Mouse (Mus musculus) heart, adult 2 months (tissue): ENCODE measurements around the gene D2hgdh. TPM values are rescaled to one million over a fixed set of nuclear protein-coding genes. Genes with fewer than 3 reads are reported as not detected.
"Not testable (repeated sequence)": the region's sequence is repeated elsewhere in the genome, so short reads cannot be mapped to it uniquely, and the experiment has no call there.

ENCODE experiments used
- DNase-seq, 2 experiments: peaks; one replicate each; pipeline ENCODE4 v3.0.0; 2021
- H3K27ac ChIP-seq: fragments of 200-600 bp; 2 replicates; pipeline ENCODE4 v1.8.1; 2022
- H3K27me3 ChIP-seq: fragments of 200-500 bp; 2 replicates; pipeline ENCODE4 v1.6.1; 2012; ENCODE audit warnings: mild to moderate bottlenecking, low read length, inconsistent platforms, mixed read lengths; ENCODE audit not compliant: control insufficient read depth, insufficient read depth
- H3K36me3 ChIP-seq: fragments of 200-500 bp; 2 replicates; pipeline ENCODE4 v1.6.1; 2012; ENCODE audit warnings: low read length, inconsistent platforms; ENCODE audit not compliant: control insufficient read depth, insufficient read depth
- H3K4me1 ChIP-seq: fragments of 200-500 bp; 2 replicates; pipeline ENCODE4 v1.6.1; 2011; ENCODE audit warnings: low read length; ENCODE audit not compliant: control insufficient read depth, insufficient read depth
- H3K4me3 ChIP-seq: fragments of 200-600 bp; 2 replicates; pipeline ENCODE4 v1.8.1; 2022
- H3K79me2 ChIP-seq: fragments of 200-500 bp; replicated peaks from 2 replicates; pipeline ENCODE4 v1.6.1; 2012; ENCODE audit warnings: mild to moderate bottlenecking, inconsistent platforms, low read length, moderate library complexity, mixed read lengths; ENCODE audit not compliant: control insufficient read depth, insufficient read depth
- H3K9ac ChIP-seq: fragments of 200-500 bp; 2 replicates; pipeline ENCODE4 v1.6.1; 2012; ENCODE audit warnings: low read depth, mild to moderate bottlenecking, control low read depth, inconsistent platforms, low read length, mixed read lengths
- CTCF ChIP-seq: fragments of 200-600 bp; IDR thresholded peaks from 2 replicates; pipeline ENCODE4 v1.8.1; 2022; ENCODE audit warnings: antibody characterized with exemption, mild to moderate bottlenecking, moderate library complexity
- EP300 ChIP-seq: fragments of 200-500 bp; IDR thresholded peaks from 2 replicates; pipeline ENCODE4 v1.6.1; 2011; ENCODE audit warnings: low read depth, low read length, control low read depth; ENCODE audit not compliant: insufficient read depth
- POLR2A ChIP-seq: fragments of 200-500 bp; IDR thresholded peaks from 2 replicates; pipeline ENCODE4 v1.6.1; 2011; ENCODE audit warnings: mild to moderate bottlenecking, low read depth, low read length, control low read depth; ENCODE audit not compliant: insufficient read depth
- WGBS: fragments of 180-500 bp; shearing (Covaris S2); methylation state at CpG from one replicate; pipeline ENCODE4 v1.1.7; 2018; 5-methylcytosine and 5-hydroxymethylcytosine counted together
- intact Hi-C: fragments of 180-260 bp; cut with DNase I; formaldehyde crosslinking; loops from one replicate; pipeline ENCODE4 v1.15.1; 2025
- polyA plus RNA-seq: library from polyadenylated mRNA; depleted of rRNA; stranded (reverse); fragments of >200 nt; gene quantifications from 2 replicates; pipeline ENCODE4 v1.2.3, GENCODE M21; 2012
- total RNA-seq, 2 experiments: library from RNA; stranded (reverse); gene quantifications; 2 replicates each; pipeline ENCODE4 v1.2.3; 2021

The D2hgdh gene
- total and polyA plus RNA-seq, 3 experiments, result 32.3 to 64.1 (median 35.1) TPM

- 48% methylated on average over 3 of the region's 3 CpGs for WGBS
- no peak for DNase-seq
- TF ChIP-seq EP300 (no peak), POLR2A (no peak), CTCF (no peak)
- Histone ChIP-seq H3K4me3 (no peak overlapping the region), H3K27ac (peak overlapping the region; percentile 91), H3K79me2 (no peaks in the 10 kb centered on the region), H3K9ac (no peak overlapping the region), H3K27me3 (no peaks in the 10 kb centered on the region), H3K4me1 (peaks cover 3% of the 10 kb centered on the region), H3K36me3 (no peaks in the 10 kb centered on the region)
- intact Hi-C loops, result loop anchor here (2.0 kb wide), 1 partner anchor 19 kb away; no protein-coding TSS in a partner anchor
Observed at GRCm38 (mm10) chr1:93823796-93824495, 763 bp upstream of the D2hgdh start.

GRCm38 (mm10) chr1:93825105-93825674, 481 bp downstream of the D2hgdh start:
- Histone ChIP-seq H3K79me2 (no peaks in the 10 kb centered on the region), H3K36me3 (no peaks in the 10 kb centered on the region), H3K27me3 (no peaks in the 10 kb centered on the region), H3K27ac (peak overlapping the region; percentile 91), H3K4me1 (peaks cover 3% of the 10 kb centered on the region), H3K4me3 (peak overlapping the region; percentile 65), H3K9ac (peak overlapping the region; percentile 67)
- peak; percentile 94 to 96 for DNase-seq
- WGBS, result 1% methylated on average over 30 of the region's 30 CpGs
- intact Hi-C loops, result no loop called here
- TF ChIP-seq POLR2A (peak; percentile 99), CTCF (peak; percentile 39), EP300 (peak; percentile 43; the same call in 1 of the 2 replicates)

GRCm38 (mm10) chr1:93825771-93826539, 1.2 kb downstream of the D2hgdh start:
- Histone ChIP-seq H3K4me3 (peak overlapping the region; percentile 65), H3K9ac (peak overlapping the region; percentile 67), H3K4me1 (peaks cover 3% of the 10 kb centered on the region), H3K36me3 (no peaks in the 10 kb centered on the region), H3K27ac (peak overlapping the region; percentile 91), H3K79me2 (no peaks in the 10 kb centered on the region), H3K27me3 (no peaks in the 10 kb centered on the region)
- intact Hi-C loops, result no loop called here
- no peak for TF ChIP-seq EP300
- TF ChIP-seq POLR2A, result no peak
- TF ChIP-seq CTCF, result no peak
- WGBS, result 44% methylated on average over 27 of the region's 27 CpGs
- peak in 1 of 2 experiments; percentile 41 for DNase-seq

GRCm38 (mm10) chr1:93826540-93826835, 1.8 kb downstream of the D2hgdh start:
- H3K27me3 ChIP-seq, result no peaks in the 10 kb centered on the region
- no peaks in the 10 kb centered on the region for H3K36me3 ChIP-seq
- WGBS, result 88% methylated on average over 9 of the region's 9 CpGs
- no peak overlapping the region for H3K27ac ChIP-seq
- H3K4me1 ChIP-seq, result peaks cover 3% of the 10 kb centered on the region
- H3K9ac ChIP-seq, result no peak overlapping the region
- H3K4me3 ChIP-seq, result no peak overlapping the region
- H3K79me2 ChIP-seq, result no peaks in the 10 kb centered on the region
- no peak for TF ChIP-seq CTCF
- no peak for TF ChIP-seq EP300
- TF ChIP-seq POLR2A, result no peak
- intact Hi-C loops, result no loop called here
- no peak for DNase-seq

GRCm38 (mm10) chr1:93832754-93833360, 8.1 kb downstream of the D2hgdh start:
- WGBS, result 61% methylated on average over 3 of the region's 4 CpGs
- not testable (repeated sequence) for H3K36me3 ChIP-seq, H3K4me1 ChIP-seq, H3K27me3 ChIP-seq, H3K79me2 ChIP-seq, H3K27ac ChIP-seq, DNase-seq, H3K4me3 ChIP-seq, H3K9ac ChIP-seq
- intact Hi-C loops, result loop anchor here (10.0 kb wide), 2 partner anchors 82 to 242 kb away; partner anchors contain the start of gene Gal3st2b
- peak; percentile 52 for TF ChIP-seq CTCF
